Mouse (Mus musculus) megakaryocyte, embryonic 14.5 days (primary cell): ENCODE data around the gene Clnk.

ENCODE experiments used
- FLI1 ChIP-seq: IDR thresholded peaks from 2 replicates; pipeline ENCODE4 v1.6.1; 2012; ENCODE audit warnings: low read length, inconsistent platforms, mixed read lengths
- GATA1 ChIP-seq: IDR thresholded peaks from 3 replicates; pipeline ENCODE4 v1.6.1; 2012; ENCODE audit warnings: mixed read lengths, low read length, inconsistent platforms, borderline replicate concordance

GRCm38 (mm10) chr5:38875403-38875802 is 1.2 kb downstream of the Clnk start:
- TF ChIP-seq GATA1 (no peak), FLI1 (no peak)
